ENCODE assay signal across 10 mouse cellular contexts in the genomic region with DNA sequence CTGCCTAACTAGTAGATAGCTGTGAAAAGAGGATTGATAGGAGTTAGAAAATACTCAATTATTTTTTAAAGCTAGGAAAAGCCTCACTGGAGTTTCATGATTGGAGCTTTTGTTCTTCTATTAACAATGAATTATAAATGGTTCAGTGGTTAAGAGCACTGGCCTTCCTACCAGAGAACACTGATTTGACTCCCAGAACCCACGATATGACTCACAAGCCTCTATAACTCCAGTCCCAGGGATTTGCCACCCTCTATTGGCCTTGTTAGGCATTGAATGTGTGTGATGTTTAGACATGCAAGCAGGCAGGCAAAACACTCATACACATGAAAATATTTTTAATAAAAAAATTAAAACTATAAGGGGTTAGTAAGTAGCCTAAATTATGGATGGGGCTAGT.
DNase-seq lines count a peak whose midpoint lies in the region; ATAC-seq and TF ChIP-seq lines count a peak whose summit lies in the region.
"Had no signal": no experiment of that assay in that cellular context is flagged by ENCODE, and none has a peak within 500 bp of the region (broad histone marks: within the 10 kb centered on the region; RNA-seq: fewer than 3 reads in every experiment).

No protein-coding gene starts in this region.

- no peaks in the 10 kb centered on the region for H3K9me3 ChIP-seq in heart, postnatal 0 days (replicated peaks; ENCODE audit: control insufficient read depth, low read length)
- H3K9me3 ChIP-seq in midbrain, embryonic 13.5 days, result no peaks in the 10 kb centered on the region
- H3K9me3 ChIP-seq in midbrain, embryonic 16.5 days (replicated peaks; ENCODE audit: control insufficient read depth, low read length, poor library complexity, severe bottlenecking), result no peaks in the 10 kb centered on the region
- no peaks in the 10 kb centered on the region for H3K9me3 ChIP-seq in hindbrain, embryonic 13.5 days
- H3K9me3 ChIP-seq: limb, embryonic 13.5 days had no signal

- H3K9ac ChIP-seq in heart, postnatal 0 days (replicated peaks; ENCODE audit: low read depth, low read length), result no peak overlapping the region
- H3K9ac ChIP-seq in midbrain, embryonic 13.5 days (replicated peaks), result no peak overlapping the region
- no peak overlapping the region for H3K9ac ChIP-seq in midbrain, embryonic 16.5 days (ENCODE audit: low read depth, low read length)
- no peak overlapping the region for H3K9ac ChIP-seq in hindbrain, embryonic 13.5 days
- H3K9ac ChIP-seq: limb, embryonic 13.5 days had no signal

- ATAC-seq in heart, postnatal 0 days (ENCODE audit: insufficient read depth, low read depth), result no peak
- 0 out of 2 replicates have a peak, but pooled peaks have one; percentile 43 for ATAC-seq in midbrain, embryonic 13.5 days
- no peak for ATAC-seq in midbrain, embryonic 16.5 days
- ATAC-seq in hindbrain, embryonic 13.5 days (ENCODE audit: low FRiP score), result 0 out of 2 replicates have a peak, but pooled peaks have one; percentile 68

- no peak overlapping the region for H3K27ac ChIP-seq in heart, postnatal 0 days (ENCODE audit: low read depth)
- H3K27ac ChIP-seq in midbrain, embryonic 13.5 days, result no peak overlapping the region
- H3K27ac ChIP-seq in midbrain, embryonic 16.5 days (ENCODE audit: low read length), result no peak overlapping the region
- no peak overlapping the region for H3K27ac ChIP-seq in hindbrain, embryonic 13.5 days
- H3K27ac ChIP-seq: limb, embryonic 13.5 days had no signal

- H3K4me1 ChIP-seq in heart, postnatal 0 days (ENCODE audit: control insufficient read depth, insufficient read depth), result no peaks in the 10 kb centered on the region
- H3K4me1 ChIP-seq in midbrain, embryonic 13.5 days (replicated peaks), result no peaks in the 10 kb centered on the region
- H3K4me1 ChIP-seq in midbrain, embryonic 16.5 days (ENCODE audit: control insufficient read depth, insufficient read depth, low read length), result no peaks in the 10 kb centered on the region
- H3K4me1 ChIP-seq in hindbrain, embryonic 13.5 days (replicated peaks), result 0 out of 2 replicates have a peak, but pooled peaks cover 6% of the 10 kb centered on the region

- WGBS in heart, postnatal 0 days, result 5% methylated on average over 1 of the region's 1 CpGs
- 14% methylated on average over 1 of the region's 1 CpGs for WGBS in midbrain, embryonic 13.5 days
- WGBS in midbrain, embryonic 16.5 days, result 9% methylated on average over 1 of the region's 1 CpGs
- WGBS in hindbrain, embryonic 13.5 days, result 7% methylated on average over 1 of the region's 1 CpGs

- peak; percentile 36 for DNase-seq in heart, postnatal 0 days (ENCODE audit: low spot score)
- DNase-seq in heart, adult 11 months, result no peak
- peak; percentile 73 for DNase-seq in retina, embryonic 14.5 days (ENCODE audit: low spot score)
- no peak for DNase-seq in adrenal gland, postnatal 36 days
- no peak for DNase-seq in urinary bladder, adult 18-20 months (ENCODE audit: low spot score in 2 of 2)
- DNase-seq: gastrocnemius, postnatal 10 days had no signal

- TF ChIP-seq CTCF in heart, postnatal 0 days (IDR thresholded peaks at IDR 0.05; ENCODE audit: low read depth), result peak; percentile 58

- no peak for TF ChIP-seq EP300 in heart, postnatal 0 days (IDR thresholded peaks at IDR 0.05; ENCODE audit: low read depth)

- no peaks in the 10 kb centered on the region for H3K27me3 ChIP-seq in heart, postnatal 0 days (ENCODE audit: control insufficient read depth, insufficient read depth, low read length)
- H3K27me3 ChIP-seq in midbrain, embryonic 13.5 days, result no peaks in the 10 kb centered on the region
- H3K27me3 ChIP-seq in midbrain, embryonic 16.5 days (ENCODE audit: control insufficient read depth, insufficient read depth, low read depth, low read length), result no peaks in the 10 kb centered on the region
- no peaks in the 10 kb centered on the region for H3K27me3 ChIP-seq in hindbrain, embryonic 13.5 days
- H3K27me3 ChIP-seq: limb, embryonic 13.5 days had no signal

- H3K4me2 ChIP-seq in heart, postnatal 0 days (ENCODE audit: low read depth, low read length), result no peak overlapping the region
- H3K4me2 ChIP-seq in midbrain, embryonic 13.5 days (replicated peaks), result no peak overlapping the region
- no peak overlapping the region for H3K4me2 ChIP-seq in midbrain, embryonic 16.5 days (ENCODE audit: low read length)
- no peak overlapping the region for H3K4me2 ChIP-seq in hindbrain, embryonic 13.5 days
- H3K4me2 ChIP-seq: limb, embryonic 13.5 days had no signal

- no peaks in the 10 kb centered on the region for H3K36me3 ChIP-seq in heart, postnatal 0 days (replicated peaks; ENCODE audit: control insufficient read depth, insufficient read depth, low read length)
- no peaks in the 10 kb centered on the region for H3K36me3 ChIP-seq in midbrain, embryonic 13.5 days
- no peaks in the 10 kb centered on the region for H3K36me3 ChIP-seq in midbrain, embryonic 16.5 days (ENCODE audit: control insufficient read depth, insufficient read depth, low read length)
- H3K36me3 ChIP-seq in hindbrain, embryonic 13.5 days, result no peaks in the 10 kb centered on the region
- H3K36me3 ChIP-seq: limb, embryonic 13.5 days had no signal

- no peak overlapping the region for H3K4me3 ChIP-seq in heart, postnatal 0 days (ENCODE audit: low read depth, low read length)
- H3K4me3 ChIP-seq in midbrain, embryonic 13.5 days (replicated peaks), result no peak overlapping the region
- no peak overlapping the region for H3K4me3 ChIP-seq in midbrain, embryonic 16.5 days (ENCODE audit: low read depth, low read length)
- no peak overlapping the region for H3K4me3 ChIP-seq in hindbrain, embryonic 13.5 days
- H3K4me3 ChIP-seq: limb, embryonic 13.5 days had no signal

Comparison
In these comparisons a context has a peak if more than half of its experiments do, and no peak if none do; other contexts are left out.
1. ATAC-seq: peak in midbrain, embryonic 13.5 days (single experiment) and hindbrain, embryonic 13.5 days (single experiment); none in heart, postnatal 0 days (single experiment) and midbrain, embryonic 16.5 days (single experiment).
2. DNase-seq: peak in heart, postnatal 0 days (single experiment) and retina, embryonic 14.5 days (single experiment); none in heart, adult 11 months (single experiment), adrenal gland, postnatal 36 days (0 of 2) and urinary bladder, adult 18-20 months (0 of 2).